Mouse (Mus musculus): ENCODE measurements around the gene Olfr30. TPM values are rescaled to one million over a fixed set of nuclear protein-coding genes. Genes with fewer than 3 reads are reported as not detected.
"Not testable (repeated sequence)": the region's sequence is repeated elsewhere in the genome, so short reads cannot be mapped to it uniquely, and the experiment has no call there.

Olfr30 gene
- not detected in 2 replicates for polyA plus RNA-seq (2015; fragmentation: Nextera tagmentation; extraction: Ambion mirVana)

DNA sequence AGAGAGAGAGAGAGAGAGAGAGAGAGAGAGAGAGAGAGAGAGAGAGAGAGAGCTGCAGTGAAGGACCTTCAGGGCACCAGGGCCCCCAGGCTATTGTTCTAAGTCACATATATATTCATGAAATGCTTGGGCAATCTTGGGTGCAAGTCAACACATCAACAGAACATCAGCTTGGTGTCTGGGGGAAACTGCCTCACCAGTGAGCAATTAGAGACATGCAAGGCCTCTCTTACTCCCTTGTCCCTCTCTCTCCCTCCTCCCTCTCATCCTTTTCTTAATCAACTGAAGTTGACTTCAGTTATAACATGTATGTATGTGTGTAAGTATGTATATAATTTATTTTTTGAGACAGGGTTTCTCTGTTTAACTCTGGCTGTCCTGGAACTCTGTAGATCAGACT is at the start of gene Olfr30:
Olfr30 (minus strand) TSS at position 101 of the 400 bp plus-strand sequence.
- Histone ChIP-seq H3K27ac (replicated peaks) (no peak within 1 kb of the TSS), H3K4me3 (no peak within 1 kb of the TSS), H3K4me2 (replicated peaks) (no peak within 1 kb of the TSS), H3K4me1 (no peaks in the 10 kb centered on the region), H3K27me3 (no peaks in the 10 kb centered on the region), H3K36me3 (no peaks in the 10 kb centered on the region), H3K9me3 (no peaks in the 10 kb centered on the region), H3K9ac (replicated peaks) (no peak within 1 kb of the TSS)
- no peak for ATAC-seq (replicated peaks)

- not testable (repeated sequence) for ATAC-seq (replicated peaks); H3K4me2 ChIP-seq (replicated peaks)
Observed at GRCm38 (mm10) chr11:58509058-58509457, 47.0 kb upstream of the Olfr30 start.

GRCm38 (mm10) chr11:58502472-58502871 is 40.4 kb upstream of the Olfr30 start, which contains the start of gene Olfr331:
TSS of gene Olfr331 (minus strand) at chr11:58502572.
- ATAC-seq (replicated peaks); H3K9me3 ChIP-seq; H3K4me1 ChIP-seq; H3K27ac ChIP-seq (replicated peaks); H3K9ac ChIP-seq (replicated peaks); H3K36me3 ChIP-seq; H3K4me2 ChIP-seq (replicated peaks); H3K4me3 ChIP-seq; H3K27me3 ChIP-seq: not testable (repeated sequence)

More at GRCm38 (mm10) chr11:58509058-58509457, 47.0 kb upstream of the Olfr30 start:
- H3K4me1 ChIP-seq; H3K9me3 ChIP-seq; H3K27ac ChIP-seq (replicated peaks); H3K27me3 ChIP-seq; H3K9ac ChIP-seq (replicated peaks); H3K4me3 ChIP-seq; H3K36me3 ChIP-seq: not testable (repeated sequence)
- WGBS, result 83% methylated on average over 19 of the region's 19 CpGs

DNA sequence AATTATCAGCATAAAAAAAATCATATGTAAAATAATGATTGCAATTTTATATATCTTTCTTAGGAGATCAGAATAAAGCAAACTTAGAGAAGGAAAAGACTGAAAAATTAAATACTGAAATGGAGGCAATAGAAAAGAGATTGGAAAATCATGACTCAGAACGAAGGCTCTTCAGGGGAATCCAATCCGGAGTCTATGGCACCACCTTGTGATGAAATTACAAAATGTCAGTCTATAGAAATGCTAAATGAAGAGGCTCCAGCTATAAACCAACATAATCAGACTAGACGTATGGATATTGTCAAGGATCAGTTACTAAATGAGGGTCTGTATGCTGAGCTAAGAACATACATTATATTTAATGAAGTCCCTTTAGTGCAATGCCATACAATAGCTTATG is 37.2 kb upstream of the Olfr30 start:
- no peaks in the 10 kb centered on the region for H3K36me3 ChIP-seq
- no peak overlapping the region for H3K27ac ChIP-seq (replicated peaks)
- H3K4me2 ChIP-seq (replicated peaks), result no peak overlapping the region
- ATAC-seq (replicated peaks), result no peak
- H3K9me3 ChIP-seq, result no peaks in the 10 kb centered on the region
- no peaks in the 10 kb centered on the region for H3K4me1 ChIP-seq
- no peak overlapping the region for H3K9ac ChIP-seq (replicated peaks)
- H3K4me3 ChIP-seq, result no peak overlapping the region
- H3K27me3 ChIP-seq, result no peaks in the 10 kb centered on the region
- WGBS, result 51% methylated on average over 3 of the region's 3 CpGs

- H3K36me3 ChIP-seq, result no peaks in the 10 kb centered on the region
- H3K9me3 ChIP-seq, result no peaks in the 10 kb centered on the region
- H3K4me3 ChIP-seq, result no peak overlapping the region
- H3K4me2 ChIP-seq (replicated peaks), result no peak overlapping the region
- no peaks in the 10 kb centered on the region for H3K4me1 ChIP-seq
- no peak overlapping the region for H3K27ac ChIP-seq (replicated peaks)
- no peak overlapping the region for H3K9ac ChIP-seq (replicated peaks)
- WGBS, result 82% methylated on average over 9 of the region's 9 CpGs
- no peak for ATAC-seq (replicated peaks)
- no peaks in the 10 kb centered on the region for H3K27me3 ChIP-seq
Observed at GRCm38 (mm10) chr11:58498761-58499160, 36.7 kb upstream of the Olfr30 start.

GRCm38 (mm10) chr11:58492455-58492854 is 30.4 kb upstream of the Olfr30 start, which contains the start of gene Olfr332:
TSS of gene Olfr332 (minus strand) at chr11:58492555.
- no peaks in the 10 kb centered on the region for H3K4me1 ChIP-seq
- no peak for ATAC-seq (replicated peaks)
- no peaks in the 10 kb centered on the region for H3K36me3 ChIP-seq
- no peak within 1 kb of the TSS for H3K9ac ChIP-seq (replicated peaks)
- 78% methylated on average over 2 of the region's 2 CpGs for WGBS
- H3K4me3 ChIP-seq, result no peak within 1 kb of the TSS
- no peak within 1 kb of the TSS for H3K4me2 ChIP-seq (replicated peaks)
- H3K9me3 ChIP-seq, result no peaks in the 10 kb centered on the region
- no peak within 1 kb of the TSS for H3K27ac ChIP-seq (replicated peaks)
- no peaks in the 10 kb centered on the region for H3K27me3 ChIP-seq

- Histone ChIP-seq H3K9ac (replicated peaks) (no peak overlapping the region), H3K4me3 (no peak overlapping the region), H3K4me2 (replicated peaks) (no peak overlapping the region), H3K9me3 (no peaks in the 10 kb centered on the region), H3K36me3 (no peaks in the 10 kb centered on the region), H3K4me1 (no peaks in the 10 kb centered on the region), H3K27me3 (no peaks in the 10 kb centered on the region), H3K27ac (replicated peaks) (no peak overlapping the region)
- WGBS, result 72% methylated on average over 4 of the region's 4 CpGs
- no peak for ATAC-seq (replicated peaks)
Observed at GRCm38 (mm10) chr11:58453592-58453991, 8.5 kb downstream of the Olfr30 start.

DNA sequence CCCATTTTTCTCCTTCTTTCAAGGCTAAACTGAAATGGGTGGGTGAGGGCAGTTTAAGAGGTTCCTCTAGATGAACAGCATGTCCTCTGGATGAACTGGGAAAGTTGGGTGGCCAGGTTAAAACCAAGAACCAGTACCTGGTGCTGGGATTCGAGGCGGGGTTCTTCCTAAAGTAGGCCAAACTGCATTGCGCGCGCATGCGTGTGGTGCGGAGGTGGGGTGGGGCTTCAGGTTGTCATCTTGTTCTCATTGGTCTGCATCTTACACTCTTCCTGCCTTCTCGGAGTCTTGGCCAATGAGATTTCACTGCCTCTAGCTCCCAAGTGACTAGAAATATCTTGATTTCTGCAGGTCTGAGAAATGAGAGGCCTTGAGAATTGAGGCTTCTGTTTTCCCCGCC is 9.3 kb downstream of the Olfr30 start, which contains the start of gene Lypd9:
Lypd9 (minus strand) TSS at position 165 of the 400 bp plus-strand sequence.
- 96% methylated on average over 9 of the region's 9 CpGs for WGBS
- ATAC-seq (replicated peaks), result no peak

GRCm38 (mm10) chr11:58437866-58438265 is 24.2 kb downstream of the Olfr30 start:
- H3K9ac ChIP-seq (replicated peaks), result no peak overlapping the region
- H3K4me1 ChIP-seq, result no peaks in the 10 kb centered on the region
- no peaks in the 10 kb centered on the region for H3K36me3 ChIP-seq
- H3K27me3 ChIP-seq, result no peaks in the 10 kb centered on the region
- H3K4me3 ChIP-seq, result no peak overlapping the region
- H3K9me3 ChIP-seq, result no peaks in the 10 kb centered on the region
- H3K27ac ChIP-seq (replicated peaks), result no peak overlapping the region
- H3K4me2 ChIP-seq (replicated peaks), result no peak overlapping the region
- ATAC-seq (replicated peaks), result no peak
- 19% methylated on average over 5 of the region's 5 CpGs for WGBS

More for the DNA sequence above, 9.3 kb downstream of the Olfr30 start, which contains the start of gene Lypd9:
- Histone ChIP-seq H3K9ac (replicated peaks) (no peak within 1 kb of the TSS), H3K36me3 (no peaks in the 10 kb centered on the region), H3K4me1 (no peaks in the 10 kb centered on the region), H3K27ac (replicated peaks) (no peak within 1 kb of the TSS), H3K4me2 (replicated peaks) (no peak within 1 kb of the TSS), H3K4me3 (no peak within 1 kb of the TSS), H3K27me3 (no peaks in the 10 kb centered on the region), H3K9me3 (no peaks in the 10 kb centered on the region)

GRCm38 (mm10) chr11:58432259-58432658 is 29.8 kb downstream of the Olfr30 start, which contains the start of gene Gm12253:
TSS of gene Gm12253 (plus strand) at chr11:58432559.
- H3K36me3 ChIP-seq, result no peaks in the 10 kb centered on the region
- 86% methylated on average over 3 of the region's 3 CpGs for WGBS
- H3K9me3 ChIP-seq, result no peaks in the 10 kb centered on the region
- no peaks in the 10 kb centered on the region for H3K27me3 ChIP-seq
- H3K4me1 ChIP-seq, result no peaks in the 10 kb centered on the region
- H3K4me3 ChIP-seq, result no peak within 1 kb of the TSS
- no peak within 1 kb of the TSS for H3K4me2 ChIP-seq (replicated peaks)
- H3K27ac ChIP-seq (replicated peaks), result no peak within 1 kb of the TSS
- H3K9ac ChIP-seq (replicated peaks), result no peak within 1 kb of the TSS
- ATAC-seq (replicated peaks), result no peak

DNA sequence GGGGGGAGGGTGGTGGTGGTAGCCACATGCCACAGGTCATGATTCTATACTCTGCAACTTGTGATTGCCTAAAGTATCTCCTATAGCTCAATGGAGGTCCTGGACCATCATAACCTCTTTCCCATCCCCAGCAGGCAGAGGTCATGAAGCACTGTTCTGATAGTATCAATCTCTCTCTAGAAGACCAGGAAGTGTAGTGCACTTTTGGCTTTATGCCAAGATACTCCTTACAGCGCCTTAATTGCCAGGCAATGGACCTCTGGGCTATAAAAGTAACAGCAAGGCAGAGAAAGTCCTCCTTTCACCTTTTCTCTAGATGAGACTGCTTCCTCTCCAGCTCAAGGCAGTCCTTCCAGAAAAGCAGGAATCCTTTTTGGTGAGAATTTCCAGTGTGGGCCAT is 41.3 kb downstream of the Olfr30 start, which contains the start of gene 1810065E05Rik:
1810065E05Rik (plus strand) TSS at position 297 of the 400 bp plus-strand sequence.
- Histone ChIP-seq H3K4me3 (no peak within 1 kb of the TSS), H3K27ac (replicated peaks) (no peak within 1 kb of the TSS), H3K27me3 (no peaks in the 10 kb centered on the region), H3K4me2 (replicated peaks) (no peak within 1 kb of the TSS), H3K9me3 (no peaks in the 10 kb centered on the region), H3K36me3 (no peaks in the 10 kb centered on the region), H3K9ac (replicated peaks) (no peak within 1 kb of the TSS), H3K4me1 (no peaks in the 10 kb centered on the region)
- WGBS, result 62% methylated on average over 1 of the region's 1 CpGs
- ATAC-seq (replicated peaks), result no peak

DNA sequence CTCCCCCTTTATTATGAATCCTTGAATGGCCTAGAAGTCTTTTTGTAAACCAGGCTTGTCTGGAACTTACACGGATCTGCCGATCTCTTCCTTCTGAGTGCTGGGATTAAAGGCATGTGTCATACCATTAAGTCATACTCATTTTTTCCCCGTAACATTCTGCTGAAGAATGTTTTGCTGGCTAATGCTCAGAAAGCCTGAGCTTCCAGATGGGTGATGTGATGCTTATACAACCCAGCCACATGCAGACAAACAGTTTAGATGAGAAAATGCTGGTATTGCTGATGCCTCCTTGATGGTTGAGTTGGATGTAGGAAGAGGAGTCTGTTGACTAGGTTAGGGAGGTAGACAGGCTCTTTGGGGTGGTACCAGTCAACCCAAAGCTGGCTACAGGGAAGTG is 43.7 kb downstream of the Olfr30 start:
- no peak overlapping the region for H3K27ac ChIP-seq (replicated peaks)
- no peak for ATAC-seq (replicated peaks)
- no peak overlapping the region for H3K4me2 ChIP-seq (replicated peaks)
- H3K36me3 ChIP-seq, result no peaks in the 10 kb centered on the region
- 64% methylated on average over 3 of the region's 3 CpGs for WGBS
- no peaks in the 10 kb centered on the region for H3K4me1 ChIP-seq
- no peaks in the 10 kb centered on the region for H3K9me3 ChIP-seq
- no peak overlapping the region for H3K4me3 ChIP-seq
- no peaks in the 10 kb centered on the region for H3K27me3 ChIP-seq
- no peak overlapping the region for H3K9ac ChIP-seq (replicated peaks)

- Histone ChIP-seq H3K4me3 (no peak overlapping the region), H3K9ac (replicated peaks) (no peak overlapping the region), H3K4me2 (replicated peaks) (no peak overlapping the region), H3K4me1 (no peaks in the 10 kb centered on the region), H3K9me3 (no peaks in the 10 kb centered on the region), H3K27me3 (no peaks in the 10 kb centered on the region), H3K36me3 (no peaks in the 10 kb centered on the region), H3K27ac (replicated peaks) (no peak overlapping the region)
- ATAC-seq (replicated peaks), result no peak
- WGBS, result 53% methylated on average over 3 of the region's 3 CpGs
Observed at GRCm38 (mm10) chr11:58408066-58408465, 54.0 kb downstream of the Olfr30 start.
